Comparison of ENCODE assay signal across 18 mouse cellular contexts in the genomic region with DNA sequence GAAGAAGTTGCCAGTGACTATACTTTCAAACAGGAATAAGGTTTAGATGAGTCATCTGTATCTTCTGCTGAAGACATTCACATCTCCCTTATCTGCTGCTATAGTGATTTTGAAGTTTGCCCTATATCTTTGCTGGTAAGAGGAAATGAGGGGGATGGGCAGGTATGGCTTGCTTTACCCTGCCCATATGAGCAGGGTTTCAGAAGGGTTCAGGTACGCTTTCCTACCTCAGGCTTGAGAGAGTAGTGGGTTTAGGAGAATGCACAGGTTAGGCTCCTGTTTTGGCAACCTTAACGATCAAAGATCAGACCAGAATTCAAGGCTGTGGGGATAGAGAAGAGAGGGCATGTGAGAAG. TPM values are rescaled to one million over a fixed set of nuclear protein-coding genes. Genes with fewer than 3 reads are reported as not detected.
DNase-seq lines count a peak whose midpoint lies in the region; ATAC-seq and TF ChIP-seq lines count a peak whose summit lies in the region.
"Had no signal": no experiment of that assay in that cellular context is flagged by ENCODE, and none has a peak within 500 bp of the region (broad histone marks: within the 10 kb centered on the region; RNA-seq: fewer than 3 reads in every experiment).

No protein-coding gene starts in this region.

- no peak overlapping the region for H3K9ac ChIP-seq in kidney, embryonic 15.5 days
- H3K9ac ChIP-seq in hindbrain, embryonic 13.5 days = no peak overlapping the region
- no peak overlapping the region for H3K9ac ChIP-seq in hindbrain, embryonic 12.5 days
- H3K9ac ChIP-seq: embryonic facial prominence, embryonic 15.5 days; heart, embryonic 12.5 days; limb, embryonic 12.5 days; liver, embryonic 14.5 days; lung, embryonic 15.5 days had no signal

- H3K4me3 ChIP-seq in kidney, embryonic 15.5 days (replicated peaks) = no peak overlapping the region
- H3K4me3 ChIP-seq in kidney, adult 2 months (ENCODE audit: insufficient read depth, low read depth, low read length) = no peak overlapping the region
- no peak overlapping the region for H3K4me3 ChIP-seq in small intestine, adult 2 months (ENCODE audit: low read depth, low read length)
- H3K4me3 ChIP-seq in hindbrain, embryonic 13.5 days = no peak overlapping the region
- H3K4me3 ChIP-seq in hindbrain, embryonic 12.5 days = no peak overlapping the region
- no peak overlapping the region for H3K4me3 ChIP-seq in hindbrain, embryonic 10.5 days
- H3K4me3 ChIP-seq: embryonic facial prominence, embryonic 15.5 days; gastrocnemius, adult 2 months; heart, embryonic 12.5 days; limb, embryonic 12.5 days; lung, embryonic 15.5 days had no signal

- no peak for DNase-seq in kidney, adult 2 months
- peak; percentile 31 to 41 for DNase-seq in thymus, postnatal 36 days
- DNase-seq in hindbrain, embryonic 10.5 days (ENCODE audit: low spot score) = no peak
- DNase-seq: gastrocnemius, adult 2 months; heart, adult 11 months; right cerebral cortex, postnatal 14 days had no signal

- no peak for ATAC-seq in kidney, embryonic 15.5 days (replicated peaks; ENCODE audit: low FRiP score)
- ATAC-seq in inflammation-experienced regulatory T-cells, adult 6 months = peak; percentile 84
- no peak for ATAC-seq in hindbrain, embryonic 13.5 days (ENCODE audit: low FRiP score)
- no peak for ATAC-seq in hindbrain, embryonic 12.5 days (ENCODE audit: low FRiP score)
- ATAC-seq: forebrain, embryonic 16.5 days had no signal

- H3K27ac ChIP-seq in kidney, embryonic 15.5 days = 0 out of 2 replicates have a peak overlapping the region, but pooled peaks have one; percentile 15
- no peak overlapping the region for H3K27ac ChIP-seq in kidney, adult 2 months (ENCODE audit: insufficient read depth, low read depth, low read length)
- peak overlapping the region; percentile 55 for H3K27ac ChIP-seq in small intestine, adult 2 months (ENCODE audit: insufficient read depth, low read depth, low read length)
- H3K27ac ChIP-seq in hindbrain, embryonic 13.5 days = no peak overlapping the region; the same call in 1 of the 2 replicates
- no peak overlapping the region for H3K27ac ChIP-seq in hindbrain, embryonic 12.5 days
- H3K27ac ChIP-seq in hindbrain, embryonic 10.5 days = no peak overlapping the region
- H3K27ac ChIP-seq: embryonic facial prominence, embryonic 15.5 days; liver, embryonic 14.5 days had no signal

- peaks cover 7% of the 10 kb centered on the region; the same call in 1 of the 2 replicates for H3K36me3 ChIP-seq in kidney, embryonic 15.5 days
- H3K36me3 ChIP-seq in kidney, adult 2 months (ENCODE audit: control insufficient read depth, insufficient read depth, low read length) = no peaks in the 10 kb centered on the region
- H3K36me3 ChIP-seq in small intestine, adult 2 months (ENCODE audit: control insufficient read depth, insufficient read depth, low read length) = 0 out of 2 replicates have a peak, but pooled peaks cover 5% of the 10 kb centered on the region
- H3K36me3 ChIP-seq in hindbrain, embryonic 13.5 days = no peaks in the 10 kb centered on the region
- H3K36me3 ChIP-seq in hindbrain, embryonic 12.5 days = no peaks in the 10 kb centered on the region
- H3K36me3 ChIP-seq in hindbrain, embryonic 10.5 days = peaks cover 7% of the 10 kb centered on the region; the same call in 1 of the 2 replicates
- H3K36me3 ChIP-seq: embryonic facial prominence, embryonic 15.5 days; heart, embryonic 12.5 days; lung, embryonic 15.5 days had no signal

- 85% methylated on average over 2 of the region's 2 CpGs for WGBS in kidney, embryonic 15.5 days
- 85% methylated on average over 2 of the region's 2 CpGs for WGBS in kidney, adult 2 months
- 39% methylated on average over 2 of the region's 2 CpGs for WGBS in small intestine, adult 2 months
- 94% methylated on average over 2 of the region's 2 CpGs for WGBS in hindbrain, embryonic 13.5 days
- WGBS in hindbrain, embryonic 12.5 days = 93% methylated on average over 2 of the region's 2 CpGs
- WGBS in hindbrain, embryonic 10.5 days = 90% methylated on average over 2 of the region's 2 CpGs

- H3K4me2 ChIP-seq in kidney, embryonic 15.5 days = no peak overlapping the region
- H3K4me2 ChIP-seq in hindbrain, embryonic 13.5 days = no peak overlapping the region
- no peak overlapping the region for H3K4me2 ChIP-seq in hindbrain, embryonic 12.5 days (replicated peaks)
- H3K4me2 ChIP-seq: embryonic facial prominence, embryonic 15.5 days; heart, embryonic 12.5 days; limb, embryonic 12.5 days; lung, embryonic 15.5 days had no signal

- no peaks in the 10 kb centered on the region for H3K27me3 ChIP-seq in kidney, embryonic 15.5 days
- no peaks in the 10 kb centered on the region for H3K27me3 ChIP-seq in kidney, adult 2 months (replicated peaks; ENCODE audit: control insufficient read depth, insufficient read depth, low read length)
- no peaks in the 10 kb centered on the region for H3K27me3 ChIP-seq in small intestine, adult 2 months (ENCODE audit: control insufficient read depth, insufficient read depth, low read length)
- H3K27me3 ChIP-seq in hindbrain, embryonic 13.5 days = no peaks in the 10 kb centered on the region
- H3K27me3 ChIP-seq in hindbrain, embryonic 12.5 days = no peaks in the 10 kb centered on the region
- no peaks in the 10 kb centered on the region for H3K27me3 ChIP-seq in hindbrain, embryonic 10.5 days (ENCODE audit: insufficient read depth, poor library complexity, severe bottlenecking)
- H3K27me3 ChIP-seq: CH12.LX; embryonic facial prominence, embryonic 15.5 days; heart, embryonic 12.5 days; limb, embryonic 12.5 days; lung, embryonic 15.5 days had no signal

- H3K4me1 ChIP-seq in kidney, embryonic 15.5 days = peaks cover 60% of the 10 kb centered on the region
- H3K4me1 ChIP-seq in kidney, adult 2 months (ENCODE audit: control insufficient read depth, insufficient read depth, low read length) = peaks cover 4% of the 10 kb centered on the region; the same call in 1 of the 2 replicates
- H3K4me1 ChIP-seq in small intestine, adult 2 months (ENCODE audit: control insufficient read depth, insufficient read depth, insufficient read length, low read length) = peaks cover 17% of the 10 kb centered on the region
- peaks cover 25% of the 10 kb centered on the region for H3K4me1 ChIP-seq in hindbrain, embryonic 13.5 days (replicated peaks)
- peaks cover 30% of the 10 kb centered on the region for H3K4me1 ChIP-seq in hindbrain, embryonic 12.5 days
- peaks cover 47% of the 10 kb centered on the region for H3K4me1 ChIP-seq in hindbrain, embryonic 10.5 days (replicated peaks)

- no peak for TF ChIP-seq CTCF in kidney, adult 2 months (conservative IDR thresholded peaks at IDR 0.05; ENCODE audit: insufficient read depth, insufficient read length, low read depth, low read length)
- no peak for TF ChIP-seq CTCF in small intestine, adult 2 months (IDR thresholded peaks at IDR 0.05; ENCODE audit: extremely low read depth, insufficient read length, insufficient replicate concordance, low read depth, low read length)

- no peaks in the 10 kb centered on the region for H3K9me3 ChIP-seq in kidney, embryonic 15.5 days (replicated peaks)
- no peaks in the 10 kb centered on the region for H3K9me3 ChIP-seq in hindbrain, embryonic 13.5 days
- no peaks in the 10 kb centered on the region for H3K9me3 ChIP-seq in hindbrain, embryonic 12.5 days (replicated peaks)
- no peaks in the 10 kb centered on the region for H3K9me3 ChIP-seq in hindbrain, embryonic 10.5 days
- H3K9me3 ChIP-seq: embryonic facial prominence, embryonic 15.5 days; heart, embryonic 12.5 days; limb, embryonic 12.5 days; lung, embryonic 15.5 days had no signal

- no peak for TF ChIP-seq POLR2A in kidney, adult 2 months (IDR thresholded peaks at IDR 0.05; ENCODE audit: low read depth, low read length)
- TF ChIP-seq POLR2A in small intestine, adult 2 months (IDR thresholded peaks at IDR 0.05; ENCODE audit: low read depth, low read length) = no peak

RNA-seq across cellular contexts. Expression of gene Smco4, which starts 36.7 kb away (rescaled TPM):
- 4.5 and 6.3 TPM in 2 replicates for polyA plus RNA-seq in kidney, embryonic 15.5 days (2015; fragmentation: Nextera tagmentation; extraction: Ambion mirVana)
- polyA plus RNA-seq in kidney, adult 2 months (2012; rRNA removed) = 18.5 and 32.0 TPM in 2 replicates
- polyA plus RNA-seq in inflammation-experienced regulatory T-cells, adult 6 months (2017; shearing (Covaris generic)) = 10 to 100 TPM; 12.3 to 61.1 (median 54.2) TPM
- polyA plus RNA-seq in small intestine, adult 2 months (2012; rRNA removed) = 6.8 and 15.2 TPM in 2 replicates
- 0.50 and 1.0 TPM in 2 replicates for polyA plus RNA-seq in hindbrain, embryonic 13.5 days (2015; fragmentation: Nextera tagmentation; extraction: Ambion mirVana)
- 1.2 and 1.7 TPM in 2 replicates for polyA plus RNA-seq in hindbrain, embryonic 12.5 days (2016; fragmentation: Nextera tagmentation; extraction: Ambion mirVana)
- polyA plus RNA-seq in hindbrain, embryonic 10.5 days (2016; fragmentation: Nextera tagmentation; extraction: Ambion mirVana) = 2.1 and 2.6 TPM in 2 replicates

Comparison
In these comparisons a context has a peak if more than half of its experiments do, and no peak if none do; other contexts are left out.
1. H3K27ac ChIP-seq: peak in kidney, embryonic 15.5 days (single experiment) and small intestine, adult 2 months (single experiment); none in kidney, adult 2 months (single experiment), hindbrain, embryonic 13.5 days (single experiment), hindbrain, embryonic 12.5 days (single experiment) and hindbrain, embryonic 10.5 days (single experiment).
2. DNase-seq: peak in thymus, postnatal 36 days (2 of 2); none in kidney, adult 2 months (single experiment) and hindbrain, embryonic 10.5 days (single experiment).